Mouse (Mus musculus): ENCODE measurements around the gene Saa3.

- TF ChIP-seq CTCF (IDR thresholded peaks at IDR 0.05; ENCODE audit: low read depth, low read length) (no peak), POLR2A (IDR thresholded peaks at IDR 0.05; ENCODE audit: insufficient read depth, low read length) (no peak)
These were observed at the start of gene Saa3 for GRCm38 (mm10) chr7:46715600-46715999.

Data from ES-Bruce4 (cell line).